Mouse (Mus musculus): Measurements from ENCODE around the gene Fam24b. TPM values are rescaled to one million over a fixed set of nuclear protein-coding genes. Genes with fewer than 3 reads are reported as not detected.

Fam24b gene
- total RNA-seq (2021) = not detected

GRCm38 (mm10) chr7:131329416-131329815 lies at the start of gene Fam24b:
Gene Fam24b (minus strand): TSS chr7:131329516.
- no peak for DNase-seq (ENCODE audit: low spot score in 2 of 2)
- intact Hi-C loops (cut with DNase I) = loop anchor here (10.0 kb wide), 1 partner anchor 215 kb away; no protein-coding TSS in a partner anchor

GRCm38 (mm10) chr7:131371880-131372651 lies 42.8 kb upstream of the Fam24b start:
- no peak for DNase-seq (ENCODE audit: low spot score in 2 of 2)
- intact Hi-C loops (cut with DNase I) = no loop called here

- intact Hi-C loops (cut with DNase I) = no loop called here
- no peak for DNase-seq (ENCODE audit: low spot score in 2 of 2)
Measured at GRCm38 (mm10) chr7:131371470-131371860, 42.1 kb upstream of the Fam24b start.

- intact Hi-C loops (cut with DNase I) = no loop called here
- DNase-seq (ENCODE audit: low spot score in 2 of 2) = peak; percentile 91 to 94
Measured at GRCm38 (mm10) chr7:131370648-131371469, 41.5 kb upstream of the Fam24b start, which contains the start of gene Pstk. Gene Pstk (plus strand): TSS chr7:131371141.

- no peak for DNase-seq (ENCODE audit: low spot score in 2 of 2)
- intact Hi-C loops (cut with DNase I) = no loop called here
Measured at GRCm38 (mm10) chr7:131364131-131364530, 34.8 kb upstream of the Fam24b start.

GRCm38 (mm10) chr7:131362615-131363300 lies 33.4 kb upstream of the Fam24b start, which contains the start of gene 2310057M21Rik:
Gene 2310057M21Rik (minus strand): TSS chr7:131362759.
- intact Hi-C loops (cut with DNase I) = loop anchor here (2.0 kb wide), 1 partner anchor 48 kb away; the partner anchor contains the start of genes Acadsb and Ikzf5

GRCm38 (mm10) chr7:131362269-131362614 lies 32.9 kb upstream of the Fam24b start:
- DNase-seq (ENCODE audit: low spot score in 2 of 2) = no peak
- intact Hi-C loops (cut with DNase I) = loop anchor here (2.0 kb wide), 1 partner anchor 49 kb away; the partner anchor contains the start of genes Acadsb and Ikzf5

More at GRCm38 (mm10) chr7:131362615-131363300, 33.4 kb upstream of the Fam24b start, which contains the start of gene 2310057M21Rik:
- DNase-seq (ENCODE audit: low spot score in 2 of 2) = peak; percentile 92

- no peak for DNase-seq (ENCODE audit: low spot score in 2 of 2)
- intact Hi-C loops (cut with DNase I) = no loop called here
Measured at GRCm38 (mm10) chr7:131356105-131356504, 26.8 kb upstream of the Fam24b start.

- intact Hi-C loops (cut with DNase I) = no loop called here
- no peak for DNase-seq (ENCODE audit: low spot score in 2 of 2)
Measured at GRCm38 (mm10) chr7:131345856-131346541, 16.7 kb upstream of the Fam24b start.

GRCm38 (mm10) chr7:131337502-131338068 lies 8.3 kb upstream of the Fam24b start:
- intact Hi-C loops (cut with DNase I) = loop anchor here (10.0 kb wide), 1 partner anchor 153 kb away; no protein-coding TSS in a partner anchor
- DNase-seq (ENCODE audit: low spot score in 2 of 2) = no peak

GRCm38 (mm10) chr7:131333564-131333963 lies 4.2 kb upstream of the Fam24b start, which contains the start of gene Fam24a:
Gene Fam24a (plus strand): TSS chr7:131333864.
- intact Hi-C loops (cut with DNase I) = loop anchor here (10.0 kb wide), 1 partner anchor 149 kb away; no protein-coding TSS in a partner anchor
- no peak for DNase-seq (ENCODE audit: low spot score in 2 of 2)

- DNase-seq (ENCODE audit: low spot score in 2 of 2) = no peak
- intact Hi-C loops (cut with DNase I) = loop anchor here (10.0 kb wide), 1 partner anchor 147 kb away; no protein-coding TSS in a partner anchor
Measured at GRCm38 (mm10) chr7:131331688-131332087, 2.4 kb upstream of the Fam24b start.

- intact Hi-C loops (cut with DNase I) = loop anchor here (10.0 kb wide), 1 partner anchor 212 kb away; no protein-coding TSS in a partner anchor
- no peak for DNase-seq (ENCODE audit: low spot score in 2 of 2)
Measured at GRCm38 (mm10) chr7:131327054-131327453, 2.3 kb downstream of the Fam24b start.

- DNase-seq (ENCODE audit: low spot score in 2 of 2) = no peak
- intact Hi-C loops (cut with DNase I) = loop anchor here (10.0 kb wide), 1 partner anchor 207 kb away; no protein-coding TSS in a partner anchor
Measured at GRCm38 (mm10) chr7:131322192-131322591, 7.1 kb downstream of the Fam24b start, which contains the start of gene Cuzd1. Gene Cuzd1 (minus strand): TSS chr7:131322292.

GRCm38 (mm10) chr7:131318340-131318739 lies 11.0 kb downstream of the Fam24b start:
- DNase-seq (ENCODE audit: low spot score in 2 of 2) = no peak
- intact Hi-C loops (cut with DNase I) = no loop called here

- no peak for DNase-seq (ENCODE audit: low spot score in 2 of 2)
Measured at GRCm38 (mm10) chr7:131317587-131317986, 11.7 kb downstream of the Fam24b start.

GRCm38 (mm10) chr7:131314493-131314892 lies 14.8 kb downstream of the Fam24b start:
- no peak for DNase-seq (ENCODE audit: low spot score in 2 of 2)
- intact Hi-C loops (cut with DNase I) = no loop called here

More at GRCm38 (mm10) chr7:131317587-131317986, 11.7 kb downstream of the Fam24b start:
- intact Hi-C loops (cut with DNase I) = no loop called here

GRCm38 (mm10) chr7:131306733-131307132 lies 22.6 kb downstream of the Fam24b start:
- intact Hi-C loops (cut with DNase I) = no loop called here
- no peak for DNase-seq (ENCODE audit: low spot score in 2 of 2)
